Mouse (Mus musculus) layer of hippocampus, adult 18-20 months (tissue): ENCODE results near the gene Olfr1130. TPM values are rescaled to one million over a fixed set of nuclear protein-coding genes. Genes with fewer than 3 reads are reported as not detected.
"Not testable (repeated sequence)": the region's sequence is repeated elsewhere in the genome, so short reads cannot be mapped to it uniquely, and the experiment has no call there.

Experiments
- DNase-seq, 2 experiments: peaks; one replicate each; pipeline ENCODE4 v3.0.0; 2022; ENCODE audit warnings: low spot score in 2 of 2
- long read RNA-seq: library from polyadenylated mRNA; stranded (forward); transcript quantifications from one replicate; pipeline ENCODE4 v2.0.0, GENCODE M21; 2021
- total RNA-seq, 2 experiments: library from RNA; stranded (reverse); gene quantifications; 2 replicates each; pipeline ENCODE4 v1.2.3; 2021

Gene Olfr1130
- not detected for total RNA-seq
- long read RNA-seq: 0 reads

DNA sequence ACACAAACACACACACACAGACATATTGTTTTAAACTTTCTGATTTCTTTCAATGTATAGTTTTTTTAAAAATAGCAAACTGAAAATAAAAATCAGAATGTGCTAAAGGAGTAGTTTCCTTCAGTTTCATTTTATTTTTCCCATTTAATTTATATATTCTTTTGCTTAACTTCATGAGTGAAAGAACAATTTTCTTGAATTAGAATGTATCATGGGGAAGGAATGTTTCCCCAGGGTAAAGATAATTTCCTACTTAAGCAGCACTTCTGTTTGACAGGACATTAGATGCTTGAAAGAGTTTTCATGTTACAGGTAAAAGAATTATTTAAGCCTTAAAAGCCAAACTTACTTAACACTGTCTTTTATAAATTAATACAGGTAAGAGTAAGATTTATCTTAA lies at the start of gene Olfr1130:
Gene Olfr1130, plus strand, starts transcription at position 301 of the 400 bp plus-strand sequence.
- not testable (repeated sequence) for DNase-seq

DNA sequence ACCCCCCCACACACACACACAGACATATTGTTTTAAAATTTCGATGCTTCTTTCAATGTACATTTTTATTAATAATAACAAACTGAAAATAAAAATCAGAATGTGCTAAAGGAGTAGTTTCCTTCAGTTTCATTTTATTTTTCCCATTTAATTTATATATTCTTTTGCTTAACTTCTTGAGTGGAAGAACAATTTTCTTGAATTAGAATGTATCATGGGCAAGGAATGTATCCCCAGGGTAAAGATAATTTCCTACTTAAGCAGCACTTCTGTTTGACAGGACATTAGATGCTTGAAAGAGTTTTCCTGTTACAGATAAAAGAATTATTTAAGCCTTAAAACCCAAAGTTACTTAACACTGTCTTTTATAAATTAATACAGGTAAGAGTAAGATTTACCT lies 32.4 kb upstream of the Olfr1130 start, which contains the start of gene Olfr1129:
Gene Olfr1129, plus strand, starts transcription at position 301 of the 400 bp plus-strand sequence.
- not testable (repeated sequence) for DNase-seq

- no peak for DNase-seq
These were observed 20.8 kb downstream of the Olfr1130 start, which contains the start of gene Olfr1131 for GRCm38 (mm10) chr2:87626804-87627203. TSS of gene Olfr1131 (plus strand) at chr2:87627104.

- DNase-seq: no peak
These were observed 31.4 kb downstream of the Olfr1130 start, which contains the start of gene Olfr1132 for GRCm38 (mm10) chr2:87637435-87637834. TSS of gene Olfr1132 (minus strand) at chr2:87637535.

GRCm38 (mm10) chr2:87642441-87642840 lies 36.4 kb downstream of the Olfr1130 start:
- no peak for DNase-seq

- no peak for DNase-seq
These were observed 41.3 kb downstream of the Olfr1130 start, which contains the start of gene Olfr1133 for GRCm38 (mm10) chr2:87647274-87647673. TSS of gene Olfr1133 (minus strand) at chr2:87647374.

GRCm38 (mm10) chr2:87658360-87658759 lies 52.3 kb downstream of the Olfr1130 start, which contains the start of gene Olfr1134:
TSS of gene Olfr1134 (minus strand) at chr2:87658460.
- DNase-seq: no peak

Other genes with a start within 250 kb of the Olfr1130 start
- gene Olfr1121, start 236.3 kb upstream of the Olfr1130 start, total RNA-seq: not detected
- not detected for gene Olfr1122, start 220.4 kb upstream of the Olfr1130 start, total RNA-seq
- gene Olfr1123, start 189.6 kb upstream of the Olfr1130 start, total RNA-seq: not detected
- not detected for gene Olfr1124, start 175.9 kb upstream of the Olfr1130 start, total RNA-seq
- gene Olfr1126, start 152.2 kb upstream of the Olfr1130 start, total RNA-seq: not detected
- not detected for gene Pramel7, start 109.1 kb upstream of the Olfr1130 start, total RNA-seq
- gene Pramel6, start 99.6 kb upstream of the Olfr1130 start, total RNA-seq: not detected
- not detected for gene Olfr153, start 74.4 kb upstream of the Olfr1130 start, total RNA-seq
- gene Olfr1128, start 60.7 kb upstream of the Olfr1130 start, total RNA-seq: not detected
- not detected for gene Olfr1129, start 32.3 kb upstream of the Olfr1130 start, total RNA-seq
- not detected for gene Olfr1131, start 20.9 kb downstream of the Olfr1130 start, total RNA-seq
- gene Olfr1132, start 31.3 kb downstream of the Olfr1130 start, total RNA-seq: not detected
- gene Olfr1133, start 41.2 kb downstream of the Olfr1130 start, total RNA-seq: not detected
- not detected for gene Olfr1134, start 52.2 kb downstream of the Olfr1130 start, total RNA-seq
- not detected for gene Olfr1135, start 67.5 kb downstream of the Olfr1130 start, total RNA-seq
- not detected for gene Olfr1136, start 87.7 kb downstream of the Olfr1130 start, total RNA-seq
- not detected for gene Olfr1137, start 107.0 kb downstream of the Olfr1130 start, total RNA-seq
- not detected for gene Olfr1138, start 133.8 kb downstream of the Olfr1130 start, total RNA-seq
- not detected for gene Olfr1140, start 137.5 kb downstream of the Olfr1130 start, total RNA-seq
- not detected for gene Olfr1141, start 147.8 kb downstream of the Olfr1130 start, total RNA-seq
- gene Olfr152, start 173.3 kb downstream of the Olfr1130 start, total RNA-seq: not detected
- gene Olfr1143, start 194.4 kb downstream of the Olfr1130 start, total RNA-seq: not detected
- gene Olfr1145, start 203.6 kb downstream of the Olfr1130 start, total RNA-seq: not detected
- gene Olfr1148, start 224.3 kb downstream of the Olfr1130 start, total RNA-seq: not detected
- not detected for gene Olfr1150-ps1, start 237.8 kb downstream of the Olfr1130 start, total RNA-seq
- not detected for gene Olfr1151, start 249.7 kb downstream of the Olfr1130 start, total RNA-seq